Mouse (Mus musculus) monocyte, adult 59 days (primary cell): ENCODE data around the gene Efl1. TPM values are rescaled to one million over a fixed set of nuclear protein-coding genes. Genes with fewer than 3 reads are reported as not detected.

Experiments used
- total RNA-seq, 2 experiments: library from RNA; stranded (reverse); gene quantifications; one replicate each; pipeline ENCODE4 v1.2.4; 2023

Efl1 gene
- total RNA-seq, result 10 to 100 TPM; 22.6 to 25.8 TPM

GRCm38 (mm10) chr7:82648353-82649080 lies at the start of gene Efl1, which contains the start of gene Saxo2:
Gene Efl1 (plus strand): TSS chr7:82648614.
Gene Saxo2 (minus strand): TSS chr7:82648528.

Other genes with a start within 250 kb of the Efl1 start
- 1 to 10 TPM in 1 of 2 experiments, not detected in 1; 1.4 TPM for gene Saxo2, start 86 bp upstream of the Efl1 start, total RNA-seq
- gene Mex3b, start 218.7 kb downstream of the Efl1 start, total RNA-seq, result 1 to 10 TPM; 1.6 to 2.7 TPM